Mouse (Mus musculus): ENCODE data around the gene Dpm2. TPM values are rescaled to one million over a fixed set of nuclear protein-coding genes. Genes with fewer than 3 reads are reported as not detected.

Dpm2 gene
- polyA plus RNA-seq, 1 experiment from 2014 or later, result 109 TPM

- no peak for ATAC-seq (ENCODE audit: insufficient read depth, low FRiP score, low read depth)
- WGBS, result under 1% methylated on average over 26 of the region's 26 CpGs
- H3K4me2 ChIP-seq, result peak overlapping the region; percentile 81
Measured at GRCm38 (mm10) chr2:32574901-32575585, 4.4 kb downstream of the Dpm2 start.

GRCm38 (mm10) chr2:32575586-32576160 is 5.0 kb downstream of the Dpm2 start, which contains the start of gene 9430097D07Rik:
Gene 9430097D07Rik, minus strand, starts transcription at chr2:32575684.
- Histone ChIP-seq H3K4me1 (peaks cover 24% of the 10 kb centered on the region), H3K9me3 (no peaks in the 10 kb centered on the region), H3K27ac (no peak within 1 kb of the TSS), H3K27me3 (replicated peaks) (peaks cover 10% of the 10 kb centered on the region), H3K4me3 (replicated peaks) (peak within 1 kb of the TSS; percentile 33), H3K36me3 (peaks cover 6% of the 10 kb centered on the region; the same call in 1 of the 2 replicates), H3K4me2 (peak within 1 kb of the TSS; percentile 81), H3K9ac (peak within 1 kb of the TSS; percentile 16; the same call in 1 of the 2 replicates)
- no peak for ATAC-seq (ENCODE audit: insufficient read depth, low FRiP score, low read depth)
- 7% methylated on average over 28 of the region's 28 CpGs for WGBS

More at GRCm38 (mm10) chr2:32574901-32575585, 4.4 kb downstream of the Dpm2 start:
- peak overlapping the region; percentile 33 for H3K4me3 ChIP-seq (replicated peaks)
- H3K36me3 ChIP-seq, result peaks cover 6% of the 10 kb centered on the region; the same call in 1 of the 2 replicates
- H3K4me1 ChIP-seq, result peaks cover 24% of the 10 kb centered on the region
- H3K9ac ChIP-seq, result peak overlapping the region; percentile 16; the same call in 1 of the 2 replicates
- H3K9me3 ChIP-seq, result no peaks in the 10 kb centered on the region
- no peak overlapping the region for H3K27ac ChIP-seq
- H3K27me3 ChIP-seq (replicated peaks), result peaks cover 10% of the 10 kb centered on the region; the same call in 1 of the 2 replicates

- Histone ChIP-seq H3K27me3 (replicated peaks) (peaks cover 10% of the 10 kb centered on the region), H3K9ac (no peak overlapping the region), H3K4me2 (no peak overlapping the region), H3K9me3 (no peaks in the 10 kb centered on the region), H3K36me3 (peaks cover 6% of the 10 kb centered on the region; the same call in 1 of the 2 replicates), H3K27ac (no peak overlapping the region), H3K4me1 (peaks cover 22% of the 10 kb centered on the region), H3K4me3 (replicated peaks) (no peak overlapping the region)
- 86% methylated on average over 9 of the region's 9 CpGs for WGBS
- no peak for ATAC-seq (ENCODE audit: insufficient read depth, low FRiP score, low read depth)
Measured at GRCm38 (mm10) chr2:32576532-32576931, 5.9 kb downstream of the Dpm2 start.

- Histone ChIP-seq H3K36me3 (no peaks in the 10 kb centered on the region), H3K27ac (no peak overlapping the region), H3K4me3 (replicated peaks) (no peak overlapping the region), H3K9me3 (no peaks in the 10 kb centered on the region), H3K9ac (no peak overlapping the region), H3K27me3 (replicated peaks) (peaks cover 10% of the 10 kb centered on the region), H3K4me1 (peaks cover 17% of the 10 kb centered on the region), H3K4me2 (no peak overlapping the region)
- WGBS, result 36% methylated on average over 25 of the region's 30 CpGs
- no peak for ATAC-seq (ENCODE audit: insufficient read depth, low FRiP score, low read depth)
Measured at GRCm38 (mm10) chr2:32578146-32579046, 7.7 kb downstream of the Dpm2 start.

GRCm38 (mm10) chr2:32581450-32582095 is 10.9 kb downstream of the Dpm2 start:
- peaks cover 6% of the 10 kb centered on the region for H3K27me3 ChIP-seq (replicated peaks)
- no peak overlapping the region for H3K9ac ChIP-seq
- 0 out of 2 replicates have a peak, but pooled peaks cover 11% of the 10 kb centered on the region for H3K4me1 ChIP-seq
- ATAC-seq (ENCODE audit: insufficient read depth, low FRiP score, low read depth), result no peak
- peak overlapping the region; percentile 29; the same call in 1 of the 2 replicates for H3K4me2 ChIP-seq
- no peak overlapping the region for H3K27ac ChIP-seq
- H3K36me3 ChIP-seq, result no peaks in the 10 kb centered on the region
- 43% methylated on average over 19 of the region's 19 CpGs for WGBS
- peak overlapping the region; percentile 9 for H3K4me3 ChIP-seq (replicated peaks)
- no peaks in the 10 kb centered on the region for H3K9me3 ChIP-seq

- no peaks in the 10 kb centered on the region for H3K36me3 ChIP-seq
- 10% methylated on average over 37 of the region's 37 CpGs for WGBS
- H3K9me3 ChIP-seq, result no peaks in the 10 kb centered on the region
- no peak overlapping the region for H3K27ac ChIP-seq
- no peak overlapping the region for H3K9ac ChIP-seq
- H3K4me1 ChIP-seq, result peaks cover 24% of the 10 kb centered on the region; the same call in 1 of the 2 replicates
- H3K27me3 ChIP-seq (replicated peaks), result peaks cover 3% of the 10 kb centered on the region
- peak overlapping the region; percentile 26; the same call in 1 of the 2 replicates for H3K4me3 ChIP-seq (replicated peaks)
- ATAC-seq (ENCODE audit: insufficient read depth, low FRiP score, low read depth), result peak; percentile 70
- peak overlapping the region; percentile 61 for H3K4me2 ChIP-seq
Measured at GRCm38 (mm10) chr2:32582830-32583799, 12.5 kb downstream of the Dpm2 start.

GRCm38 (mm10) chr2:32585149-32585714 is 14.6 kb downstream of the Dpm2 start:
- no peak overlapping the region for H3K9ac ChIP-seq
- H3K4me2 ChIP-seq, result no peak overlapping the region
- no peaks in the 10 kb centered on the region; the same call in 1 of the 2 replicates for H3K27me3 ChIP-seq (replicated peaks)
- no peak for ATAC-seq (ENCODE audit: insufficient read depth, low FRiP score, low read depth)
- H3K36me3 ChIP-seq, result no peaks in the 10 kb centered on the region
- H3K4me1 ChIP-seq, result peaks cover 27% of the 10 kb centered on the region; the same call in 1 of the 2 replicates
- 86% methylated on average over 7 of the region's 7 CpGs for WGBS
- H3K27ac ChIP-seq, result no peak overlapping the region
- no peaks in the 10 kb centered on the region for H3K9me3 ChIP-seq
- no peak overlapping the region for H3K4me3 ChIP-seq (replicated peaks)

- peak within 1 kb of the TSS; percentile 82 for H3K4me2 ChIP-seq
- peaks cover 27% of the 10 kb centered on the region; the same call in 1 of the 2 replicates for H3K4me1 ChIP-seq
- under 1% methylated on average over 37 of the region's 38 CpGs for WGBS
Measured at GRCm38 (mm10) chr2:32586871-32587351, 16.3 kb downstream of the Dpm2 start, which contains the start of gene St6galnac4. Gene St6galnac4, plus strand, starts transcription at chr2:32587095.

GRCm38 (mm10) chr2:32587731-32588321 is 17.2 kb downstream of the Dpm2 start:
- no peak for ATAC-seq (ENCODE audit: insufficient read depth, low FRiP score, low read depth)
- WGBS, result 22% methylated on average over 9 of the region's 9 CpGs
- Histone ChIP-seq H3K4me1 (peaks cover 27% of the 10 kb centered on the region; the same call in 1 of the 2 replicates), H3K27ac (peak overlapping the region; percentile 44), H3K36me3 (no peaks in the 10 kb centered on the region), H3K27me3 (replicated peaks) (no peaks in the 10 kb centered on the region), H3K4me2 (peak overlapping the region; percentile 82), H3K4me3 (replicated peaks) (peak overlapping the region; percentile 62), H3K9ac (peak overlapping the region; percentile 35; the same call in 1 of the 2 replicates), H3K9me3 (no peaks in the 10 kb centered on the region)

More at GRCm38 (mm10) chr2:32586871-32587351, 16.3 kb downstream of the Dpm2 start, which contains the start of gene St6galnac4:
- H3K36me3 ChIP-seq, result no peaks in the 10 kb centered on the region
- ATAC-seq (ENCODE audit: insufficient read depth, low FRiP score, low read depth), result peak; percentile 83
- no peaks in the 10 kb centered on the region for H3K27me3 ChIP-seq (replicated peaks)
- H3K9ac ChIP-seq, result peak within 1 kb of the TSS; percentile 35; the same call in 1 of the 2 replicates
- peak within 1 kb of the TSS; percentile 44 for H3K27ac ChIP-seq
- no peaks in the 10 kb centered on the region for H3K9me3 ChIP-seq
- H3K4me3 ChIP-seq (replicated peaks), result peak within 1 kb of the TSS; percentile 62

Measured in stomach, embryonic 15.5 days (tissue).